Mouse (Mus musculus) CH12.LX (cell line): ENCODE results near the gene Ttll11. TPM values are rescaled to one million over a fixed set of nuclear protein-coding genes. Genes with fewer than 3 reads are reported as not detected.

Experiments
- DNase-seq: peaks from one replicate; pipeline ENCODE4 v3.0.0-alpha.2; 2013; ENCODE audit errors: extremely low read depth
- H3K27ac ChIP-seq: 2 replicates; pipeline ENCODE4 v1.5.1; 2012; ENCODE audit warnings: low read depth, mild to moderate bottlenecking, control low read depth, moderate library complexity; ENCODE audit not compliant: insufficient read depth
- H3K27me3 ChIP-seq: replicated peaks from 2 replicates; pipeline ENCODE3; 2012; ENCODE audit warnings: inconsistent platforms
- H3K36me3 ChIP-seq, 2 experiments: replicated peaks in 1 of 2; 2 replicates each; pipeline versions ENCODE3 to v1.6.1; 2012; ENCODE audit warnings: inconsistent platforms in 1 of 2, low read length in 1 of 2, mild to moderate bottlenecking in 1 of 2, mixed read lengths in 1 of 2, moderate library complexity in 1 of 2; ENCODE audit not compliant: control insufficient read depth in 1 of 2, insufficient read depth in 1 of 2
- H3K4me1 ChIP-seq, 2 experiments: 2 replicates each; pipeline ENCODE4 v1.6.1; 2012; ENCODE audit warnings: inconsistent platforms in 1 of 2, moderate library complexity in 1 of 2; ENCODE audit not compliant: insufficient read depth in 2 of 2, control insufficient read depth in 1 of 2
- H3K4me2 ChIP-seq: 2 replicates; pipeline ENCODE4 v1.6.1; 2012; ENCODE audit warnings: low read depth, mild to moderate bottlenecking, control low read depth; ENCODE audit not compliant: poor library complexity, insufficient read depth, severe bottlenecking
- H3K4me3 ChIP-seq, 3 experiments: fragments of 150-350 bp in 1 of 3; sonication (generic) in 1 of 3; replicated peaks in 1 of 3; 2 replicates each; pipeline versions ENCODE3 to v1.5.1; 2011 to 2012; ENCODE audit warnings: low read depth in 2 of 3, low read length in 2 of 3, mild to moderate bottlenecking in 2 of 3, moderate library complexity in 2 of 3, control low read depth in 1 of 3, improper control_type of control experiment in 1 of 3, inconsistent platforms in 1 of 3, mixed read lengths in 1 of 3; ENCODE audit not compliant: poor library complexity in 1 of 3
- H3K79me2 ChIP-seq: replicated peaks from 2 replicates; pipeline ENCODE4 v1.6.1; 2012; ENCODE audit warnings: mild to moderate bottlenecking, moderate library complexity; ENCODE audit not compliant: control insufficient read depth, poor library complexity, insufficient read depth, severe bottlenecking; ENCODE audit errors: extremely low read depth
- H3K9ac ChIP-seq: 2 replicates; pipeline ENCODE4 v1.6.1; 2012; ENCODE audit warnings: low read depth, mild to moderate bottlenecking, control low read depth, moderate library complexity; ENCODE audit not compliant: insufficient read depth
- H3K9me3 ChIP-seq: replicated peaks from 2 replicates; pipeline ENCODE3; 2012; ENCODE audit warnings: low read length, inconsistent platforms, mixed read lengths
- BHLHE40 ChIP-seq: IDR thresholded peaks from 2 replicates; pipeline ENCODE4 v1.6.1; 2011; ENCODE audit warnings: mild to moderate bottlenecking, low read depth, low read length, improper control_type of control experiment
- CHD2 ChIP-seq: IDR thresholded peaks from 2 replicates; pipeline ENCODE4 v1.6.1; 2011; ENCODE audit warnings: low read length, improper control_type of control experiment
- ETS1 ChIP-seq: conservative IDR thresholded peaks from 2 replicates; pipeline ENCODE4 v1.6.1; 2012; ENCODE audit warnings: low read depth, mild to moderate bottlenecking, inconsistent platforms, low read length, improper control_type of control experiment, moderate library complexity
- GABPA ChIP-seq: IDR thresholded peaks from 2 replicates; pipeline ENCODE4 v1.6.1; 2012; ENCODE audit warnings: low read depth, low read length, improper control_type of control experiment, inconsistent platforms; ENCODE audit not compliant: insufficient replicate concordance
- IRF4 ChIP-seq: IDR thresholded peaks from 2 replicates; pipeline ENCODE4 v1.6.1; 2014; ENCODE audit warnings: low read depth, mild to moderate bottlenecking, inconsistent platforms, low read length, improper control_type of control experiment
- MAZ ChIP-seq: IDR thresholded peaks from 2 replicates; pipeline ENCODE4 v1.6.1; 2012; ENCODE audit warnings: low read depth, mild to moderate bottlenecking, inconsistent platforms, low read length, improper control_type of control experiment, moderate library complexity
- MYC ChIP-seq: IDR thresholded peaks from 2 replicates; pipeline ENCODE4 v1.6.1; 2011; ENCODE audit warnings: low read depth, mild to moderate bottlenecking, improper control_type of control experiment, low read length
- NELFE ChIP-seq: IDR thresholded peaks from 2 replicates; pipeline ENCODE4 v1.6.1; 2011; ENCODE audit warnings: low read depth, low read length, improper control_type of control experiment
- RCOR1 ChIP-seq: conservative IDR thresholded peaks from 2 replicates; pipeline ENCODE4 v1.6.1; 2012; ENCODE audit warnings: low read depth, mild to moderate bottlenecking, inconsistent platforms, low read length, improper control_type of control experiment
- SIN3A ChIP-seq: IDR thresholded peaks from 2 replicates; pipeline ENCODE4 v1.6.1; 2012; ENCODE audit warnings: low read length, improper control_type of control experiment, inconsistent platforms
- ZC3H11A ChIP-seq: IDR thresholded peaks from 2 replicates; pipeline ENCODE4 v1.6.1; 2012; ENCODE audit warnings: low read depth, mild to moderate bottlenecking, inconsistent platforms, low read length, improper control_type of control experiment
- dilution Hi-C: fragments of 300-500 bp; cut with MboI; formaldehyde crosslinking; loops from 2 replicates; pipeline ENCODE4 v1.14.3; 2020; ENCODE audit warnings: low sequenced_read_pairs; ENCODE audit not compliant: extremely low pct_unique_long_range_greater_than_20kb, extremely low pct_ligation_motif_present
- in situ Hi-C: fragments of 300-500 bp; cut with MboI; formaldehyde crosslinking; loops from 3 replicates; pipeline ENCODE4 v1.14.3; 2019; ENCODE audit warnings: low sequenced_read_pairs, low pct_ligation_motif_present, low pct_unique_long_range_greater_than_20kb, mixed read lengths
- polyA plus RNA-seq: library from polyadenylated mRNA; unstranded; fragments of >175 nt; gene quantifications from 2 replicates; pipeline ENCODE4 v1.2.1, GENCODE M21; 2012; ENCODE audit warnings: low read depth; ENCODE audit not compliant: insufficient read length
- total RNA-seq, 2 experiments: library from RNA; depleted of rRNA; stranded (reverse); fragments of 300-350 nt in 1 of 2; fragments of >200 nt in 1 of 2; gene quantifications; 2 replicates each; pipeline ENCODE4 v1.2.3; 2012 to 2014

Gene Ttll11
- total and polyA plus RNA-seq, 3 experiments, result 0.04 to 0.31 (median 0.11) TPM

GRCm38 (mm10) chr2:35716175-35716574, 263.5 kb downstream of the Ttll11 start:
- no peaks in the 10 kb centered on the region for H3K27me3 ChIP-seq
- DNase-seq, result peak; percentile 60
- H3K4me3 ChIP-seq, result no peak overlapping the region
- peaks cover 58 to 91% of the 10 kb centered on the region in 2 experiments for H3K36me3 ChIP-seq
- no peak overlapping the region for H3K9ac ChIP-seq
- H3K4me1 ChIP-seq, result peaks cover 3 to 43% of the 10 kb centered on the region in 2 experiments
- dilution Hi-C loops (no loop called here), in situ Hi-C loops (no loop called here)
- no peaks in the 10 kb centered on the region for H3K9me3 ChIP-seq
- no peak for TF ChIP-seq ETS1
- 0 out of 2 replicates have a peak, but pooled peaks have one; percentile 1 for TF ChIP-seq MYC
- H3K79me2 ChIP-seq, result no peaks in the 10 kb centered on the region
- no peak overlapping the region for H3K27ac ChIP-seq
- H3K4me2 ChIP-seq, result no peak overlapping the region

- no peak overlapping the region for H3K4me2 ChIP-seq
- H3K27ac ChIP-seq, result no peak overlapping the region
- H3K9me3 ChIP-seq, result no peaks in the 10 kb centered on the region
- in situ Hi-C loops (no loop called here), dilution Hi-C loops (no loop called here)
- H3K79me2 ChIP-seq, result no peaks in the 10 kb centered on the region
- H3K36me3 ChIP-seq, result peaks cover 58 to 91% of the 10 kb centered on the region in 2 experiments
- no peak for DNase-seq
- no peak overlapping the region for H3K9ac ChIP-seq
- no peaks in the 10 kb centered on the region for H3K27me3 ChIP-seq
- TF ChIP-seq ZC3H11A (no peak), BHLHE40 (no peak), IRF4 (no peak), CHD2 (no peak)
- H3K4me1 ChIP-seq, result peaks cover 3 to 43% of the 10 kb centered on the region in 2 experiments
- H3K4me3 ChIP-seq, result peak overlapping the region in 1 of 3 experiments; percentile 20
Measured at GRCm38 (mm10) chr2:35715485-35715884, 264.2 kb downstream of the Ttll11 start.

DNA sequence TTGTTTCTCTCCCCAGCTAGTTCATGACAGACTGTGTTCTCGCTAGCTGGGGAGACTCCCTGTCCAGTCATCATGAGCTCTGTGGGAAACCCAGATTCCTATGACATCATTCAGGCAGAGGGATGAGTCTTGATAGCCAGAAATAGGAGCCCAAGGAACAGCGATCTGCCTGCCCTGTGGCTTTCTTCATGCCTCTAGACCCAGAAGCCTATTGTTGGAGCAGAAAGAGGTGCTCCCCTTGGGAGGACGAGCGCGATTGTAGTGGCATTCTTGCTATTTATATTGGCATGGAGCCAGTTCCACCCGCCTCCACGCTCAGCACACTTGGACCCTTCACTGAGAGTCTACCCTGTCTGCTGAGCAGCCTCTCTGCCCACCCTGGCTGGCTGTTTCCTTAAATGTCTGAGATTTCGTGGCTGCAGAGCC, 265.0 kb downstream of the Ttll11 start:
- Histone ChIP-seq H3K4me3 (no peak overlapping the region), H3K79me2 (no peaks in the 10 kb centered on the region), H3K27ac (no peak overlapping the region)
- TF ChIP-seq RCOR1, result no peak
- TF ChIP-seq MAZ, result no peak
- TF ChIP-seq CHD2, result no peak
- TF ChIP-seq NELFE, result no peak
- TF ChIP-seq GABPA, result no peak
- no peak for TF ChIP-seq SIN3A
- TF ChIP-seq, all 38 proteins: peak for 0
- Histone ChIP-seq H3K4me1 (peaks cover 3 to 43% of the 10 kb centered on the region in 2 experiments), H3K9me3 (no peaks in the 10 kb centered on the region), H3K36me3 (peaks cover 58 to 91% of the 10 kb centered on the region in 2 experiments), H3K27me3 (no peaks in the 10 kb centered on the region), H3K9ac (no peak overlapping the region), H3K4me2 (no peak overlapping the region)
- in situ Hi-C loops (no loop called here), dilution Hi-C loops (no loop called here)
- DNase-seq, result no peak
